31 mouse cellular contexts compared by ENCODE assay signal in the genomic region with DNA sequence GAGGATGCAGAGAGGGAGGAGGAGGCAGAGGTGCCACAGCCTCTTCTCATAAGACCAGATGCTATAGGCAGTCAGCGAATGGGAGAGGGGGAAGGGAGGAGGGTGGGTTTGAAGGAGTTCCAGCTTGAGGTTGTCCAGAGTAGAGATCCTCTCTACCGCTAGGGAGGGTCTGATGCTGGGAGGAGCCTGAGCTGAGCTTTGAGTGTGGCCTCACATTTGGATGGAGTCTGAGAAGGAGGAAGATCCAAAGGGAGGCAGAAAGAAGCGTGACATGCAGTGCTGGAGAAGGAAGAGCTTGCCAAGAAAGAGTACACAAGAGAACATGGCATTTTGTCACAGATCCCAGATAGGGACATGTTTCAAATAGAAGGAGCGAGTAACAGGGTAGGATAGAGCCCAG. TPM values are rescaled to one million over a fixed set of nuclear protein-coding genes. Genes with fewer than 3 reads are reported as not detected.
"Had no signal": no experiment of that assay in that cellular context is flagged by ENCODE, and none has a peak within 500 bp of the region (broad histone marks: within the 10 kb centered on the region; RNA-seq: fewer than 3 reads in every experiment).

No protein-coding gene starts in this region.

- ATAC-seq: hindbrain, embryonic 16.5 days; inflammation-experienced regulatory T-cells, adult 6 months; intestine, embryonic 15.5 days; intestine, postnatal 0 days had no signal

- H3K9me3 ChIP-seq: heart, embryonic 10.5 days; hindbrain, embryonic 10.5 days; hindbrain, embryonic 12.5 days; intestine, embryonic 15.5 days; limb, embryonic 10.5 days; limb, embryonic 12.5 days; liver, embryonic 13.5 days; liver, embryonic 15.5 days had no signal

- H3K4me2 ChIP-seq: heart, embryonic 12.5 days; hindbrain, embryonic 12.5 days; hindbrain, embryonic 14.5 days; intestine, embryonic 15.5 days; limb, embryonic 12.5 days; liver, embryonic 11.5 days; liver, embryonic 13.5 days; liver, embryonic 15.5 days had no signal

- H3K4me1 ChIP-seq: heart, embryonic 10.5 days; heart, embryonic 12.5 days; hindbrain, embryonic 12.5 days; intestine, embryonic 15.5 days; limb, embryonic 10.5 days; limb, embryonic 12.5 days; liver, embryonic 13.5 days; liver, embryonic 15.5 days had no signal

- DNase-seq: gastrocnemius, adult 2 months; gastrocnemius, postnatal 10 days; gastrocnemius, postnatal 25 days; heart, adult 18-20 months; heart, postnatal 10 days; heart, postnatal 4 days; kidney, adult 18-20 months; kidney, adult 8-10 months; kidney, postnatal 10 days; kidney, postnatal 25 days; kidney, postnatal 4 days; layer of hippocampus, adult 9-11 months; liver; liver, embryonic 13.5 days had no signal

- H3K36me3 ChIP-seq: heart, embryonic 10.5 days; heart, embryonic 12.5 days; hindbrain, embryonic 10.5 days; hindbrain, embryonic 12.5 days; intestine, embryonic 15.5 days; limb, embryonic 10.5 days; limb, embryonic 12.5 days; liver, embryonic 13.5 days; liver, embryonic 15.5 days had no signal

- H3K4me3 ChIP-seq: gastrocnemius, adult 2 months; heart, embryonic 10.5 days; heart, embryonic 12.5 days; hindbrain, embryonic 10.5 days; hindbrain, embryonic 12.5 days; intestine, embryonic 15.5 days; limb, embryonic 10.5 days; limb, embryonic 12.5 days; liver, embryonic 13.5 days; liver, embryonic 15.5 days had no signal

- H3K9ac ChIP-seq: heart, embryonic 12.5 days; hindbrain, embryonic 12.5 days; hindbrain, embryonic 14.5 days; intestine, embryonic 15.5 days; limb, embryonic 12.5 days; liver, embryonic 13.5 days; liver, embryonic 15.5 days had no signal

- H3K27ac ChIP-seq: gastrocnemius, adult 2 months; heart, embryonic 10.5 days; hindbrain, embryonic 10.5 days; hindbrain, embryonic 12.5 days; hindbrain, embryonic 14.5 days; intestine, embryonic 15.5 days; limb, embryonic 10.5 days; limb, embryonic 12.5 days; liver, embryonic 13.5 days; liver, embryonic 15.5 days had no signal

RNA-seq across cellular contexts. Expression of a gene that starts 11.1 kb away (rescaled TPM):
- total RNA-seq: gastrocnemius, adult 2 months; gastrocnemius, postnatal 25 days; granulocyte monocyte progenitor cell, adult 5-6 weeks had no signal

RNA-seq across cellular contexts. Expression of a gene that starts 15.2 kb away (rescaled TPM):
- total RNA-seq: gastrocnemius, adult 2 months; gastrocnemius, postnatal 10 days; gastrocnemius, postnatal 25 days; gastrocnemius, postnatal 4 days; granulocyte monocyte progenitor cell, adult 5-6 weeks; heart, adult 18-20 months; heart, adult 8-10 months; heart, postnatal 10 days; heart, postnatal 25 days; heart, postnatal 4 days had no signal
- polyA plus RNA-seq: inflammation-experienced regulatory T-cells, adult 6 months; intestine, postnatal 0 days; liver, embryonic 13.5 days had no signal
